Mouse (Mus musculus): ENCODE measurements at regions not wholly inside any gene's neighbourhood (a gene's known extent, or its start where the extent isn't known, plus 50 kb on each side); places are given as distances from the start of the nearest gene placed in this dataset.

DNA sequence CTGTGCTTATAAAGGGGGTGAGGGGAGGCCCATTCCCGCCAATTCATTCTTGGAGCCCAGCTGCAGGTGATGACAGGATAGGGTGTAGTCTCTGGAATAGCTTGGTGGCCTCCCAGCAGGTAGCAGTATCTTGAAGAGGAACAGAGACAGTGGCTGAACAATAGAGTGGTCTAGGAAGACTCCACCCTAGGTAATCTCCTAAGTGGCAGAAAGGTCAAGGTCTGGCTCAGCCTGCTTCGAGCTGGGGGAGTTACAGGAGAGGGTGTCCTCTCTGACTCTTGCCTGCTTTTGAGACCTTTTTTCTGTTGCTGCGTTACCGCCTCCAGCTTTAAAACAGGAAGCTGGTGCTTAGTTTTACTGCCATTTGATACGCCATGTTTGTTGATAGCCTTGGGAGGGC lies 143.7 kb downstream of the Otol1 start:
- no peak for DNase-seq (ENCODE audit: low spot score in 2 of 2)

DNA sequence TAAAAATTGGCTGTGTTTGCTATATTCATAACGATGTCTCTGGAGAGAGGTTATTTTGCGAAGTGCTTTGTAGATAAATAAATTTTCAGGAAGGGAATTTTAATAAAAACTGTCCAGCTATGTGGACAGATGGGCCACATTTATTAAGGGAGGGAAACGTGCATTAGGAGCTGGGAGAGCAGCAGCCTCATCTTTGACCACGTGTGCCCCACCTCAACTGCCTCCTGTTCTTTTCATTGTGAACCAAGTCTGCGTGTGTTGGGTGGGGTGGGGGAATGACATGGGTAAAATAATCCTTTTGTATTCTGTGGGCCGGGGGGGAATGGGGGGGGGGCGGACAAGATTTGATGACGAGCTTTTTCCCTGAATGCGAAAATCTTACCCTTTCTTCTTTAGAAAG lies 152.6 kb downstream of the Otol1 start:
- DNase-seq (ENCODE audit: low spot score in 2 of 2), result no peak
- Histone ChIP-seq H3K27ac (no peak overlapping the region), H3K4me3 (no peak overlapping the region)
- no peak for TF ChIP-seq CTCF (conservative IDR thresholded peaks at IDR 0.05)

More for the DNA sequence above, 143.7 kb downstream of the Otol1 start:
- H3K27ac ChIP-seq, result no peak overlapping the region
- H3K4me3 ChIP-seq, result no peak overlapping the region
- TF ChIP-seq CTCF (conservative IDR thresholded peaks at IDR 0.05), result no peak

DNA sequence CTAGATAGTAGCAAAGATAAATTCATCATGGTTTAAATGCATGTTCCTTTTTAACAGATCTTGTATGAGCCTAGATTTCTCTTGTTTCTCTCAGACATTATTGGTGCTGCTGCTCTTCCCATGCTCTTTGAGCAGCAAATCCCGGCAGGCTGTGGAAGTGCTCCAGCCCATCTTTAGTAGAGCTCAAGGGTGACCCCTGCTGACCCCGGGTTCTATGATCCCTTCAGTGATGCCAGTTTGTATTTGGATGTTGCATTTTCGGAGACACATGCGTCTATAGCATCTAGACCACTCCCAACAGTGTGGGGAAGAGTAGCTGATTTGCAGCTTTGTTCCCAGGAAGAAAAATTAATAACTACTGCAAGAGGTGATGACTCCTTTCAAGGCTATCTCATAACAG lies 164.3 kb downstream of the Otol1 start:
- H3K4me3 ChIP-seq, result no peak overlapping the region
- H3K27ac ChIP-seq, result no peak overlapping the region
- DNase-seq (ENCODE audit: low spot score in 2 of 2), result no peak
- TF ChIP-seq CTCF (conservative IDR thresholded peaks at IDR 0.05), result no peak

DNA sequence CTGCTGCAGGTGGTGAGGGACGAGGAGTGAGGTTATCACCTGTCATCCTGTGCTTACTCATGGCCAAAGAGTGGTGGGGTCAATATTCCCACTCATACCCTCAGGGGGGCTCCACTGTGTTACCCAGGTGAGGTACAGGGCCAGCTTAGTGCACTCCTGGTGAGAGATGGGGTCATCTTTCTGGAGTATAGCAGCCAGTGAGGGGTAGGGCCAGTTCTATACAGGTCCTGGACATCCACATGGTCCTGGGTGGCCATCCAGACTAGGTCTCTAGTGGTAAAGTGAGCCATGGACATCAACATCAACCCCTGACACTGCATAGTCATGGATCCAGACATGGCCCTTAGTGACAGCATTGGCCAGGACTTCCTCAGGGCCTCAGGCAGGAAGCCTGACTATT lies 169.0 kb downstream of the Otol1 start:
- DNase-seq (ENCODE audit: low spot score in 2 of 2), result no peak
- no peak for TF ChIP-seq CTCF (conservative IDR thresholded peaks at IDR 0.05)
- Histone ChIP-seq H3K27ac (no peak overlapping the region), H3K4me3 (no peak overlapping the region)

- no peak for DNase-seq (ENCODE audit: low spot score in 2 of 2)
- no peak overlapping the region for H3K27ac ChIP-seq
- H3K4me3 ChIP-seq, result no peak overlapping the region
- TF ChIP-seq CTCF (conservative IDR thresholded peaks at IDR 0.05), result no peak
Observed at GRCm38 (mm10) chr3:70181611-70182010, 174.2 kb downstream of the Otol1 start.

GRCm38 (mm10) chr3:70190741-70191140 lies 183.3 kb downstream of the Otol1 start:
- no peak for TF ChIP-seq CTCF (conservative IDR thresholded peaks at IDR 0.05)
- Histone ChIP-seq H3K27ac (no peak overlapping the region), H3K4me3 (no peak overlapping the region)
- no peak for DNase-seq (ENCODE audit: low spot score in 2 of 2)

- no peak for DNase-seq (ENCODE audit: low spot score in 2 of 2)
- no peak for TF ChIP-seq CTCF (conservative IDR thresholded peaks at IDR 0.05)
- no peak overlapping the region for H3K27ac ChIP-seq
Observed at GRCm38 (mm10) chr3:70196671-70197070, 189.3 kb downstream of the Otol1 start.

GRCm38 (mm10) chr3:70198890-70199289 lies 191.5 kb downstream of the Otol1 start:
- Histone ChIP-seq H3K4me3 (no peak overlapping the region), H3K27ac (no peak overlapping the region)
- no peak for TF ChIP-seq CTCF (conservative IDR thresholded peaks at IDR 0.05)
- DNase-seq (ENCODE audit: low spot score in 2 of 2), result no peak

More at GRCm38 (mm10) chr3:70196671-70197070, 189.3 kb downstream of the Otol1 start:
- H3K4me3 ChIP-seq, result no peak overlapping the region

GRCm38 (mm10) chr3:70201334-70201943 lies 194.0 kb downstream of the Otol1 start:
- no peak for TF ChIP-seq CTCF (conservative IDR thresholded peaks at IDR 0.05)
- no peak overlapping the region for H3K27ac ChIP-seq
- no peak overlapping the region for H3K4me3 ChIP-seq
- peak in 1 of 2 experiments; percentile 11 for DNase-seq (ENCODE audit: low spot score in 2 of 2)

- H3K4me3 ChIP-seq, result no peak overlapping the region
- no peak for TF ChIP-seq CTCF (conservative IDR thresholded peaks at IDR 0.05)
Observed at GRCm38 (mm10) chr3:70215195-70215594, 207.8 kb downstream of the Otol1 start.

DNA sequence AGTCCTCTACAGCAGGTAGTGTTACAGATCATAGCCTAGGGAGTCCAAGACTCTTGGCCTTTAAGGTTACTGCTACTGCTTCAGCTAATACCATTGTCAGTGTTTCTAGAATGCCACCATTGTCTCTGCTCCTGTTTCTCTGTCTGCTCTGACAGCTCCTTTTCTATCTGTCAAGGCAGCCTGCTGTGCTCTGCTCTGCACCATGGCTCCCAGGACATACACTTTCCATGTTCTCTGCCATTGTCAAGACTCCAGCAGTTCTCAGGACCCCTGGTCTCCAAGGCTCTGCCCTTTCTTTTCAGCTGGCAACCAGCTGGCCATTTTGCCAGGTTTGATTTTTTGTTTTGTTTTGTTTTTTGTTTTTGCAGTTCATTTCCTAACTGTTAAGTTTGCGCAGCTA lies 208.7 kb downstream of the Otol1 start:
- no peak for DNase-seq (ENCODE audit: low spot score in 2 of 2)
- no peak overlapping the region for H3K4me3 ChIP-seq
- no peak overlapping the region for H3K27ac ChIP-seq
- no peak for TF ChIP-seq CTCF (conservative IDR thresholded peaks at IDR 0.05)

More at GRCm38 (mm10) chr3:70215195-70215594, 207.8 kb downstream of the Otol1 start:
- DNase-seq (ENCODE audit: low spot score in 2 of 2), result no peak
- no peak overlapping the region for H3K27ac ChIP-seq

DNA sequence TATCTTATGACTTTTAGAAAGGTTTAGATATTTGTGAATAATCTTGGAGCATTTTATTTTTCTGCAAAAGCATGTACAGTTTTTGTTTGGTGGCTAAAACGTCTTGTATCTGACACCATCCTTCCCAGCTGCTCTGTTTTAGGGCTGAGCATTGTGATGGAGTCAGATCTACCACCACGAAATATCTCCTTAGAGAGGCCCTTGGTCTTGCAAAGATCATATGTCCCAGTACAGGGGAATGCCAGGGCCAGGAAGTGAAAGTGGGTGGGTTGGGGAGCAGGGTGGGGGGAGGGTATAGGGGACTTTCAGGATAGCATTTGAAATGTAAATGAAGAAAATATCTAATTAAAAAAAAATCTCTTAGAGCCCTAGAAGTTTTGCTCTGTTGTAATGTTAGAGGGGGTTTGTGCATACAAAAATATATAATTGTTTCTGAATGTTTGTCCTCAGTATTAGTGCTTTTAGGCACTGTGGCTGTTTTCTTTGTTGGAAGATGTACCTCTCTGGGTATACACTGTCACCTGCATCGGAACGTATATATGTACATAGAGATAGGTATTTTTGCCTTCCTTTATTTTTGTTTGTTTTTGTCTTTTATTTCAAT lies 211.4 kb downstream of the Otol1 start:
- no peak overlapping the region for H3K4me3 ChIP-seq
- DNase-seq (ENCODE audit: low spot score in 2 of 2), result no peak
- no peak for TF ChIP-seq CTCF (conservative IDR thresholded peaks at IDR 0.05)
- no peak overlapping the region for H3K27ac ChIP-seq

- Histone ChIP-seq H3K27ac (no peak overlapping the region), H3K4me3 (no peak overlapping the region)
- DNase-seq (ENCODE audit: low spot score in 2 of 2), result peak; percentile 17 to 33
- TF ChIP-seq CTCF (conservative IDR thresholded peaks at IDR 0.05), result no peak
Observed at GRCm38 (mm10) chr3:70223443-70224065, 216.1 kb downstream of the Otol1 start.

DNA sequence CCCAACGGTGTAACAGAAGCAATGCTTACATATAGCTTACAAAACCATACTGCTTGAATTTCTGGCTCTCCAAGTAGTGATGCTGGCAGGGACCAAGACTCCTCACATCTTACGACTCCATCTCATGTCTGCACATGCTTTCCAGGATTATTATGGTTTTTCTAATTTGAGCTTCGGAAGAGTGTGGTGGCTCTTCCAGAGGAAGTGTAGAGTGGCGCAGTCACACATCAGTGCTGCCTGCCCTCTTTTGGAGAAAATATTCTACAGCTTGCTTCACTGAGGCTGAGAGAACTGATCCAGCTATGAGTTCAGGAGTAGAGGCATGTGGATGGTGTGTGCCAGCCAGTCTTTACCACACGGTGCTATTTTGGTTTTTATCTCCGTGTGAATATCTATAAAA lies 217.4 kb downstream of the Otol1 start:
- DNase-seq (ENCODE audit: low spot score in 2 of 2), result no peak
- Histone ChIP-seq H3K27ac (no peak overlapping the region), H3K4me3 (no peak overlapping the region)
- TF ChIP-seq CTCF (conservative IDR thresholded peaks at IDR 0.05), result no peak

Data from layer of hippocampus, adult 2 months (tissue).